Mouse (Mus musculus) frontal cortex, postnatal 36 days (tissue): ENCODE data around the gene Gm10256.
"Not testable (repeated sequence)": the region's sequence is repeated elsewhere in the genome, so short reads cannot be mapped to it uniquely, and the experiment has no call there.

Source experiments
- DNase-seq, 2 experiments: peaks; one replicate each; pipeline ENCODE4 v3.0.0; 2022; ENCODE audit warnings: low spot score in 2 of 2

Gm10256 gene

DNA sequence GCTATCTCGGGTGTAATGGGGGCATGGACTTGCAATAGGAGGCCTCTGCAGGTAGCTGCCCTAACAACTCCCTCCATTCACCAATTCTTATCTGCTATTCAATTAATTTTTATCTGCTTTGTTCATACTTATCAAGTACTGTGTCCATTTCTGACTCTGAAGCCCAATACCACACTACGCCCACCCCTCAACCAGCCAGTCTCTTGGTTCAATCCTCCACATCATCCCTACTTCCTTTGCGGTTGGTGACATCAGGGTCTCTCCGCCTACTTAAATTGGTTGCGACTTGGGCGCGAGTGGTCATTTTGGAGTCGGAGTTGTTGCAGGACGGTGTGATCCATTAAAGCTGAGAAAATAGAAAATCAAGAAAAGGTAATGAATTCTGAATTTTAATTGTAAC is at the start of gene Gm10256, which contains the start of gene Rbmy:
Gene Gm10256, plus strand, starts transcription at position 320 of the 400 bp plus-strand sequence.
Gene Rbmy, plus strand, starts transcription at position 301 of the 400 bp plus-strand sequence.
- DNase-seq, result not testable (repeated sequence)

DNA sequence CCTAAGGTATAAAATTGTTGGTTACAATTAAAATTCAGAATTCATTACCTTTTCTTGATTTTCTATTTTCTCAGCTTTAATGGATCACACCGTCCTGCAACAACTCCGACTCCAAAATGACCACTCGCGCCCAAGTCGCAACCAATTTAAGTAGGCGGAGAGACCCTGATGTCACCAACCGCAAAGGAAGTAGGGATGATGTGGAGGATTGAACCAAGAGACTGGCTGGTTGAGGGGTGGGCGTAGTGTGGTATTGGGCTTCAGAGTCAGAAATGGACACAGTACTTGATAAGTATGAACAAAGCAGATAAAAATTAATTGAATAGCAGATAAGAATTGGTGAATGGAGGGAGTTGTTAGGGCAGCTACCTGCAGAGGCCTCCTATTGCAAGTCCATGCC is 34.4 kb upstream of the Gm10256 start, which contains the start of gene Gm4064:
Gene Gm4064, minus strand, starts transcription at position 101 of the 400 bp plus-strand sequence.
- not testable (repeated sequence) for DNase-seq

DNA sequence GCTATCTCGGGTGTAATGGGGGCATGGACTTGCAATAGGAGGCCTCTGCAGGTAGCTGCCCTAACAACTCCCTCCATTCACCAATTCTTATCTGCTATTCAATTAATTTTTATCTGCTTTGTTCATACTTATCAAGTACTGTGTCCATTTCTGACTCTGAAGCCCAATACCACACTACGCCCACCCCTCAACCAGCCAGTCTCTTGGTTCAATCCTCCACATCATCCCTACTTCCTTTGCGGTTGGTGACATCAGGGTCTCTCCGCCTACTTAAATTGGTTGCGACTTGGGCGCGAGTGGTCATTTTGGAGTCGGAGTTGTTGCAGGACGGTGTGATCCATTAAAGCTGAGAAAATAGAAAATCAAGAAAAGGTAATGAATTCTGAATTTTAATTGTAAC is 70.2 kb downstream of the Gm10256 start, which contains the start of gene Gm10352:
Gene Gm10352, plus strand, starts transcription at position 301 of the 400 bp plus-strand sequence.
- not testable (repeated sequence) for DNase-seq
